Mouse (Mus musculus): ENCODE data around the gene Ets1. TPM values are rescaled to one million over a fixed set of nuclear protein-coding genes. Genes with fewer than 3 reads are reported as not detected.

Ets1 gene
- total RNA-seq, 2 experiments from 2014 or later, result 8.7 to 9.8 TPM

DNA sequence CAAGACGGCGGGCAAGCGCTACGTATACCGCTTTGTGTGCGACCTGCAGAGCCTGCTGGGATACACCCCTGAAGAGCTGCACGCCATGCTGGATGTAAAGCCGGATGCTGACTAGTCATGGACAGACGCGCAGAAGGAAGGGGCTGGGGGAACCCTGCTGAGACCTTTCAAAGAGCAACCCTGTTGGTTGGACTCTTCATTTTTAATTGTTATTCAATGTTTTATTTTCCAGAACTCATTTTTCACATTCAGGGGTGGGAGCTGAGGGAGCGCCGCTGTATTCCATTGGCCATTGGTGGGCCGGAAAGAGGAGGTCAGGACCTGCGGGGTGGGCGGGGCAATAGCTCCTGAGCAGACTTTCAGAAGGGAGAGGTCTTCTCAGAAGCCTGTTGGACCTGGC lies 118.3 kb downstream of the Ets1 start:
- DNase-seq (ENCODE audit: low spot score in 2 of 2), result no peak

DNA sequence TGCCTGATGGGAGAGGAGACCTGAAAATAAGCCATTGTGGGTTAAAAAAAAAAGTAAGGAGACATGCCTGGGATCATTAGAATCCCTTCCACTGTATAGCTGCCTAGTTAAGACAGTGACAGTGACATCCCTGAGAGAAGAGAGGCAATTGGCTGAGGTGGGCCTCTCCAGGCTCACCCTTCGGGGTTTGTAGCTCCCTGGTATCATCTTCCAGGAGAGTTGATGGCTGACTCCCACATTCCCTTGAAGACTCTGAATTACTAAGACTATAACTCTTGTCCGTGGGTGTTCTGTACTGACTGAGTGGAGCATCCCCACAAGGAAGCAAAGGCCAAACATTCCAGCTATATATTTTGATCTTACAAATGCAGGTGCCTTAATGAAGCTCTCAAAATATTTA lies 120.0 kb downstream of the Ets1 start:
- DNase-seq (ENCODE audit: low spot score in 2 of 2), result no peak

DNA sequence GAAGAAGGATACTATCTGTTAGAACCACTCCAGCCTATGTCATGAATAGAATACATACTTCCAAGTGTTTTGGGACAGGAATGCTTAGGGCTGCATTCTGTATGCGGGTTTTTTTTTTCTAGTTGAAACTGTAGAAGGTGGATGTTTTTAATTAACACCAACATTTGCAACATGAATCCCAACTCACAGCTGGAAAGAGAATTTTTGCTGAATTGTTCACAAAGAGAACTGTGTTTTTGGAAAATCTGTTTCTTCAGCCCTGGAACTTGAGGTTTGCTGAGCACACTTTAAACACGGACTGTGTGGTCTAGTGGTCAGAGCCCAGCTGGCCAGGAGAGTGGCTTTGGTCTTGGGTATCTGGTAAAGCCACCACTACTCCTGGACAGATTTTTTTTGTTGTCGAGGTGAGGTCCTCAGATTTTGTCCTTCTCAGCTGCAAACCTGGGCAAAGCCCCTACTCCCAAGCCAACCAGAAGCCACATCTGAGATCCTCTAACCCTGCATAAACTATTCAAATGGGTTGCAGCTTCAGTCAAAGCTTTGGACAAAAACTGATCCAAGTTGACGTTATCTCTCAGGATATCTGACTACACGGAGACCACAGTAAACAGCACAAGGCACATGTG lies 122.4 kb downstream of the Ets1 start:
- DNase-seq (ENCODE audit: low spot score in 2 of 2), result no peak

DNA sequence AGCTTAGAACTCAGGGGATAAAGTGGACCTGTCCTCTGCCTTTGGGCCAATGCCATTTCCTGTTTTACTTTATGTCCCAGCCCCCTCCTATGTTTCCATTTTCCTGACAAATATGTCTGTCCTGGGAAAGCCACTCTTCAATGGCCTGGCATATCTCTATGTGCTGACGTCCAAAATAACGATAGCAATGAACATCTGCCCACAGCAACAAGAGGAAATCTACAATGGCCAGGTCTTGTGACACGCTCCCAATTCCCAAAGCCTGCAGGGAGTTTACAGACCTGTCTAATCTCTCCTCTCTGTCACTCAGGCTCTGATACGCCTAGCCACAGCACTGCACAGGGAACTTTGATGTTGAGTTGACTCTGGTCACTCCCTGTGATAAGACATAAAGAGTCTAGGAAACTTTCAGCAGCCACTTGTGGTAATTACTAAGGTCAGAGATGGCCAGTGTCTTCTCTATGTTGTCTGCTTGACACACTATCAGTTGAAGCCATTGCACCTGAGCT lies 124.7 kb downstream of the Ets1 start:
- no peak for DNase-seq (ENCODE audit: low spot score in 2 of 2)

GRCm38 (mm10) chr9:32761326-32761725 lies 125.3 kb downstream of the Ets1 start:
- no peak for DNase-seq (ENCODE audit: low spot score in 2 of 2)

GRCm38 (mm10) chr9:32764374-32764773 lies 128.4 kb downstream of the Ets1 start:
- DNase-seq (ENCODE audit: low spot score in 2 of 2), result peak in 1 of 2 experiments; percentile 24

GRCm38 (mm10) chr9:32765123-32765522 lies 129.1 kb downstream of the Ets1 start:
- DNase-seq (ENCODE audit: low spot score in 2 of 2), result no peak

DNA sequence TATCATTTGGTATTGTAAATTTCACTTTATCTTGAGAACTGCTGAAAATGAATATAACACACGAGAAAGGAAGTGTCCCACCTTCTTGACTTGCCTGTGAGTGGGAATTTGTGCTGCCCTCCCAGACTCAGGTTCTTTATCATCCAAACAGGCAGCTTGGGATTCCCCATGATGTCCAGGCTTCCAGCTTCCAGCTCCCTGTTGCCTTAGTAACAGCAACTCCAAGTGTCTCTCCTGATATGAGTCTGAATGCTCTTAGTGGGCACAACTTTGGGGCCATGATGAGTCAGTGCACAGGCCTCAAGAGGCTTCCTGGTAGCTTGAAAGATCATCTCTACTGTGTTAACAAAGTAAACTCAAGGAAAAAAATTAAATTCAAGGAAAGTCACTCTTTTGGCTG lies 142.8 kb downstream of the Ets1 start:
- DNase-seq (ENCODE audit: low spot score in 2 of 2), result no peak

- no peak for DNase-seq (ENCODE audit: low spot score in 2 of 2)
Measured at GRCm38 (mm10) chr9:32782391-32783092, 146.5 kb downstream of the Ets1 start.

DNA sequence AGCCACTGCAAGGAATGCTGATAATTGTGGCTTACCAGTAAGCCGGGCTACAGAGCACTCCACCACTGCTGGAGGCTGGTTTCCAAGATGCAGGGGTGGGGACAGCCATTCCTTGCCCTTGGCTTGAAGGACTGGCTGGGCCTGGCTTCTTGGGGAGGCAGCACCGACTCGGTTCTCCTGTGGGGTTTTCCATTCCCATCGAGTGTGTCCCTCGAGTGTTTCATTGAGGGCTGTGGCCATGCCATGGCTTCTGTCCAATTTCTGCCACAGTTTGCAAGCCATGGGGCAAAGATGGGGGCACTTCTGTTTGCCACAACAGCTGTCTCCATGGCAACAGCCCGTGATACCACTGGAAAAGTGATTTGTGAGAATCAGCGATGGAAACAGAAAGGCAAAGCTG lies 151.1 kb downstream of the Ets1 start:
- DNase-seq (ENCODE audit: low spot score in 2 of 2), result no peak

- no peak for DNase-seq (ENCODE audit: low spot score in 2 of 2)
Measured at GRCm38 (mm10) chr9:32787615-32788014, 151.6 kb downstream of the Ets1 start.

DNA sequence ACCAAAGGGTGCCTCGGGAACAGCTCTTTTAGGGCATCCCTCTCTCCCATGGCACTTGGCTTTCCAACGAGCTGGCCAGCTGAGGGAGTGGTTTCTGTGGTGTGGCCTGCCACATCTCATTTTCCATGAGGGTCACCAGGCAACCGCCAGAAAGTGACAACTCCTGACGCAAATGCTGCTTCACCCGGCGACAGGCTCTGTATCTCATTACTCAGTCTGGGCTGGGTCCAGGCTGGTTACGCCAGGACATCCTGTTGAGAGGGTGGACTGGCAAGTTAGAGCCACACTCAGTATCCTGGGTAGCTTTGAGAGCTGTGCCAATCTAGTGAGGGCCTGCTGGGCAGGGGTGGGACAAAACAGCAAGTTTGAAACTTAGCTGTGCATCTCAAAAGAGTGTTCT lies 153.3 kb downstream of the Ets1 start:
- no peak for DNase-seq (ENCODE audit: low spot score in 2 of 2)

GRCm38 (mm10) chr9:32791699-32792098 lies 155.7 kb downstream of the Ets1 start:
- DNase-seq (ENCODE audit: low spot score in 2 of 2), result no peak

GRCm38 (mm10) chr9:32798171-32798570 lies 162.2 kb downstream of the Ets1 start:
- no peak for DNase-seq (ENCODE audit: low spot score in 2 of 2)

DNA sequence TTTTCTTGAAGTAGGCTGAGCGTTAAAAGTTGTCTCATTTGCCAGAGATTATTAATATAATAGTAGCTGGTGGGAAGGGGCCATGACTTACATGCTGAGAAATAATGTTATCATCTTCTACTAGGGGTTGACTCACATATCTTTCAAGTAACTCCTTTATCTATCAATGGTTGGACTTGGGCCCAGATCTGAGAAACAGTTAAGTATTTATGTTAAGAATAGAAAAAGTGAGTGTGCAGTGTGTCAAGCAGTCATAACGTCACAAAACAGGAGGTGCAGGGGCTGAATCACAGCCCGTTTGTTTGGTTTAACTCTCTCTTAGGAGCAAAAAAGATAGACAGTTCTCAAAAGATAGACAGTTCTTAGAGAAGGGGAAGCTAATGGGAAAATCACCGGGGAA lies 170.1 kb downstream of the Ets1 start:
- no peak for DNase-seq (ENCODE audit: low spot score in 2 of 2)

Other genes with a start within 250 kb of the Ets1 start
- gene Fli1, start 93.4 kb upstream of the Ets1 start, total RNA-seq (2021), result 1 to 10 TPM; 5.8 to 6.4 TPM

Measured in left cerebral cortex, adult 18-20 months (tissue).